Mouse (Mus musculus): ENCODE measurements around the gene Rilpl1.

Gene Rilpl1

DNA sequence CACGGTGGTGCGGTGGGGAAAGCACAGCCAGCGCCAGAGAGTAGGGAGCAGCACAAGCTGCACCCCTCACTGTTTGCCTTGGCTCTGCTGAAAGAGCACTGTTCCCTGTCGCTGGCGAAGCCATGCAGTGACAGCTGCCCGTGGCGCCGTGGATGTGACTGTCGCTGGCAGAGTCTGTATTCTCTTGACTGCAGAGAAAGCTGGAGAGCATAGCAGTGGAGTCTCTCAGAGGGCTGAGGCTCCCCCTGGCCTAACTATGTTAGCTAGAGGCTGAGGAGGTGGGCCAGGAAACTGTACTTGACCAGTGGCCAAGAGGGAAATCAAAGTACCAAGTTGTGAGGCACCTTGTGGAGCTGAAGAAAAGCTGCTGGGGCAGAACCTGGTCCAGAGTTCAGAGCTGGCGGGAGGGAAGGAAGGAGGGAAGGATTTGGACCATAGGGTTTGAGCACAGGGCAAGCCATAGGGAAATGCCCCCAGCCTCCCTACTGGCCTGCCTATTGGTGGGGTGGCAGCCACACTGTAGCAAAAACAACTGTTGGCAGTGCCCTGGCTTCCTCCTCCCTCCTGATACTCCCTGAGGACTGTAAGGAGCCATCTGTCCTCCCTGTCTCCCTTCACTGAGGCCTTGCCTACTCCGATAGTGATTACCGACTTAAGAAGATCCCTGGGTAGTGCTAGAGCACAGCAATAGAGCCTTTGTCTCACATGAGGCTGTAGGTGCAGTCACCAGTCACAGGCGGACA lies 77.7 kb downstream of the Rilpl1 start:
- no peak for DNase-seq (ENCODE audit: extremely low read depth, low read depth)

DNA sequence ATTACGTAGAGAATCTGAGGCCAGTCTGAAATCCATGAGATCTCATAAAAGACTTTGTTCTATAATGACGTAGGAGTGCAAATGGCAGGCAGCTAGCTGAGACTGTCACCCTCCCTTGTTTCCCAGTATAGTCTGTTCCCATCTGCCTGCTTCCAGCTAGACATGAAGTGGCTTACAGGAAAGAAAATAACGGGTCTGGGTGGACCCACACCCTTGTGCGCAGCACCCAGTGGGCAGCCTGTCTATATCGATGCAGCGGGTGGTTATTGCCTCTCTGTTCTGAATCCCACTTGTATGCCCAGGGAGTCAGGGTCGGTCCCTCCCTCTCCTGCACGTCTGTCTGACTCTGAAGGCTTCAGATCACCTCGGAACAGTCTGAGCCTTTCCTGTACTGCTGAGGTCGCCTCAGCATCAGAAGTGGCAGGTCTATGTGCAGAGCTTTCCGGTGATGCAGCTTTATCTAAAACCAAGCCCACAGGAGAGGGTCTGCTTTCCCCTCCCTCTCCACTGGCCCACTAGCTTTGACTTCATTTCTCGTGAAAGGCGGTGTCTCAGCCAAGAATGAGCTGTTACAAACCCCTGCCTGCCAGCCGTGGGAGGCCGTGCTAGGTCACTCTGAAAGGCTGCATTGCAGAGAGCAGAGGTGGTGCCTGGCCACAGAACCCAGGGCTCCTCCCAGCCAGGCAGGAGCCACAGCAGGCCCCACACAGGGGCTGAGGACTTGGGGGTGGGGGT lies 78.5 kb downstream of the Rilpl1 start:
- no peak for DNase-seq (ENCODE audit: extremely low read depth, low read depth)

DNA sequence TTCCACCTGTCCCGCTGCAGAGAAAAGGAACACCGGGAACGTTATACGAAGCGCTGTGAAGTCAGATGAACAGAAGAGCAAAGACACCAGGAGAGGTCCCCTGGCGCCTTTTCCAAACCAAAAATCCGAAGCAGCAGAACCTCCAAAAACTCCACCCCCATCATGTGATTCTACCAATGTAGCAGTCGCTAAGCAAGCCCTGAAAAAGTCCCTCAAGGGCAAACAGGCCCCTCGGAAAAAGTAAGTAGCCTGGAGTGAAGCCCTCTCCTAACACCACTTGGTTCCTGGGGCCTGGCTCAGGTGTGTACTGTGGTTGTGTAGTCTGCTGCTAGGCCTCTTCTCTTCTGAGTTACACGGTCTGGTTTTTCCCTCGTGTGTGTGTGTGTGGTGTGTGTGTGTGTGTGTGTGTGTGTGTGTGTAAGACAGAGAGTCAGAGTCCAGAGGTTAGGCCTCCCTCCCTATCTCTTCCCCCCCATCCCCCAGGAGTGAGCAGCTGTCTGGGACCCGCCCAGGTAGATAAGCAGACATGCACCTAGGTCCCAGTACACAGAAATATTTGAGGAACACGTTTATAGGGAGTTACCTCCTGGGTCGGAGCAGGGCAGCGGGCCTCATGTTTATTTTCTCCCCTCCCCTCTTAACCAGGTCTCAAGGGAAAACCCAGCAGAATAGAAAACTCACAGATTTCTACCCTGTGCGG lies 80.4 kb downstream of the Rilpl1 start:
- no peak for DNase-seq (ENCODE audit: extremely low read depth, low read depth)

- DNase-seq (ENCODE audit: extremely low read depth, low read depth) = no peak
These were observed 81.1 kb downstream of the Rilpl1 start for GRCm38 (mm10) chr5:124450051-124450450.

DNA sequence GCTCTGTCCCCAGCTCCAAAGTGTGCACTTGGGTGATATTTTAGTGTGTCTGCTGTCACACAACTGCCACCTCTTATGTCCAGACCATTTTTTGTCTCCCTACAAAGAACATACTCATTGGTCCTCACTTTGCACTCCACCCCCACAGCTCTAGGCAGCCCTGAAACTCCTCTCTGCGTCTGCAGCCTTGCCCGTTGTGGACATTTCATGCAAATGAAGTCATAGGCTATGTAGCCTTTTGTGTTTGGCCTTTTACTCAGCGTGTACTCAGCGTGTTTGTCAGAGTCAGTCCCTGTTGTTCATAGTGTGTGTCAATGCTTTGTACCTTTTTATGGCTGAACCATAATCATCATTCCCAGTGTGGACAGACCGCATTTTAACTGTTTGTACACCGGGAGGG lies 81.7 kb downstream of the Rilpl1 start:
- DNase-seq (ENCODE audit: extremely low read depth, low read depth) = no peak

DNA sequence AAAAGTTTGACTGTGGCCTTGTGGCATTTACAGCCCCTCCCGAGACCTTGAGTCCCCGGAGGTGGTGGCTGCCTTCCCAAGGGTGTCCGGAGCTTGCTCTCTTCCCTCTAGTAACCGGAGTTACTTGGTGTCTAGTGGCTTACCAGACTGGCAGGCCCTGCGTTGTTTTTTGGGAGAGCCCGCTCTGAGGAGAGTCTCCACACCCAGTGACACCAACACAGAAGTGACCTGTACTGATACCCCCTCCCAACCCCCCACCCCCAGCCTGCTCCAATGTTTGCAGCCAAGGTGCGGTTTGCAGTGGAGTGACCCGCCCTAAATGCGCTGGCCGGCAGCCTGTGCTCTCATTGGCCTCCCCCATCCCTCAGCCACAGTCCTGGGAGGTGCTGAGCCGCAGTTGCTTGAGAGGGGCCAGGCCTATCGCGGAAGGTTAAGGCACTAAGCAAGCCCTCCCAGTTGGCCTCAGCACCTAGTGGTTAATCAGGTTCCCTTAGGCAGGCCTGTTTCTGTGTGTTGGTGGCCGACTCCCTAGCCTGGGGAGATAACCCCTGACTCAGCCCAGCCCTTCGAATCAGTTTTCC lies 84.8 kb downstream of the Rilpl1 start:
- no peak for DNase-seq (ENCODE audit: extremely low read depth, low read depth)

- DNase-seq (ENCODE audit: extremely low read depth, low read depth) = no peak
These were observed 85.4 kb downstream of the Rilpl1 start for GRCm38 (mm10) chr5:124445621-124446293.

GRCm38 (mm10) chr5:124444661-124445561 lies 86.3 kb downstream of the Rilpl1 start:
- no peak for DNase-seq (ENCODE audit: extremely low read depth, low read depth)

GRCm38 (mm10) chr5:124444208-124444607 lies 87.0 kb downstream of the Rilpl1 start:
- no peak for DNase-seq (ENCODE audit: extremely low read depth, low read depth)

Data from MEL-GATA-1-ER (cell line).